Mouse (Mus musculus) hindbrain, embryonic 14.5 days (tissue): Measurements from ENCODE around the gene Magea8. TPM values are rescaled to one million over a fixed set of nuclear protein-coding genes. Genes with fewer than 3 reads are reported as not detected.
"Not testable (repeated sequence)": the region's sequence is repeated elsewhere in the genome, so short reads cannot be mapped to it uniquely, and the experiment has no call there.

Source experiments
- ATAC-seq: fragments of 200-750 bp; cut with Nextera tagmentation; 2 replicates; pipeline ENCODE4 v1.8.0; 2017; ENCODE audit warnings: moderate number of reproducible peaks, mild to moderate bottlenecking, moderate TSS enrichment, moderate library complexity; ENCODE audit not compliant: low FRiP score
- DNase-seq: peaks from one replicate; pipeline ENCODE4 v3.0.0-alpha.2; 2015; ENCODE audit warnings: low spot score
- H3K27ac ChIP-seq: fragments of 300-500 bp; sonication (generic); 2 replicates; pipeline ENCODE4 v1.5.1; 2014; ENCODE audit warnings: mild to moderate bottlenecking, moderate library complexity
- H3K27me3 ChIP-seq: fragments of 300-500 bp; sonication (generic); 2 replicates; pipeline ENCODE4 v1.6.1; 2014; ENCODE audit warnings: mild to moderate bottlenecking, low read length, mixed read lengths; ENCODE audit not compliant: control insufficient read depth, insufficient read depth
- H3K36me3 ChIP-seq: fragments of 300-500 bp; sonication (generic); replicated peaks from 2 replicates; pipeline ENCODE4 v1.6.1; 2014; ENCODE audit not compliant: control insufficient read depth, insufficient read depth
- H3K4me1 ChIP-seq: fragments of 300-500 bp; sonication (generic); replicated peaks from 2 replicates; pipeline ENCODE4 v1.6.1; 2014; ENCODE audit warnings: antibody characterized with exemption, low read length, mixed read lengths; ENCODE audit not compliant: control insufficient read depth, insufficient read depth
- H3K4me2 ChIP-seq: fragments of 300-500 bp; sonication (generic); replicated peaks from 2 replicates; pipeline ENCODE4 v1.6.1; 2014; ENCODE audit warnings: mild to moderate bottlenecking, moderate library complexity
- H3K4me3 ChIP-seq: fragments of 300-500 bp; sonication (generic); replicated peaks from 2 replicates; pipeline ENCODE4 v1.5.1; 2014; ENCODE audit warnings: mild to moderate bottlenecking, low read length
- H3K9ac ChIP-seq: fragments of 300-500 bp; sonication (generic); 2 replicates; pipeline ENCODE4 v1.6.1; 2014
- H3K9me3 ChIP-seq: fragments of 300-500 bp; sonication (generic); 2 replicates; pipeline ENCODE4 v1.6.1; 2016; ENCODE audit warnings: low read length; ENCODE audit not compliant: control insufficient read depth
- WGBS: fragments of 180-500 bp; shearing (Covaris S2); extraction: QIAGEN DNeasy Blood & Tissue Kit; methylation state at CpG from one replicate; pipeline ENCODE4 v1.1.7; 2014; 5-methylcytosine and 5-hydroxymethylcytosine counted together
- polyA plus RNA-seq: library from polyadenylated mRNA; unstranded; fragments of >200 nt; fragmentation: Nextera tagmentation; extraction: Ambion mirVana; gene quantifications from 2 replicates; pipeline ENCODE4 v1.2.1, GENCODE M21; 2014

The Magea8 gene
- not detected in 2 replicates for polyA plus RNA-seq

GRCm38 (mm10) chrX:154995750-154996149, at the start of gene Magea8:
Gene Magea8, minus strand, starts transcription at chrX:154995850.
- not testable (repeated sequence) for H3K9ac ChIP-seq, H3K27me3 ChIP-seq, ATAC-seq, H3K4me3 ChIP-seq, H3K27ac ChIP-seq, DNase-seq, H3K4me1 ChIP-seq, H3K36me3 ChIP-seq, H3K9me3 ChIP-seq, H3K4me2 ChIP-seq
- 91% methylated on average over 9 of the region's 11 CpGs for WGBS

- H3K27ac ChIP-seq, H3K27me3 ChIP-seq, DNase-seq, H3K9ac ChIP-seq, ATAC-seq, H3K4me1 ChIP-seq, H3K4me2 ChIP-seq, H3K9me3 ChIP-seq, H3K36me3 ChIP-seq, H3K4me3 ChIP-seq: not testable (repeated sequence)
- WGBS, result 78% methylated on average over 1 of the region's 1 CpGs
Observed at GRCm38 (mm10) chrX:154949405-154949804, 46.2 kb downstream of the Magea8 start, which contains the start of gene Magea3. Gene Magea3, minus strand, starts transcription at chrX:154949505.

DNA sequence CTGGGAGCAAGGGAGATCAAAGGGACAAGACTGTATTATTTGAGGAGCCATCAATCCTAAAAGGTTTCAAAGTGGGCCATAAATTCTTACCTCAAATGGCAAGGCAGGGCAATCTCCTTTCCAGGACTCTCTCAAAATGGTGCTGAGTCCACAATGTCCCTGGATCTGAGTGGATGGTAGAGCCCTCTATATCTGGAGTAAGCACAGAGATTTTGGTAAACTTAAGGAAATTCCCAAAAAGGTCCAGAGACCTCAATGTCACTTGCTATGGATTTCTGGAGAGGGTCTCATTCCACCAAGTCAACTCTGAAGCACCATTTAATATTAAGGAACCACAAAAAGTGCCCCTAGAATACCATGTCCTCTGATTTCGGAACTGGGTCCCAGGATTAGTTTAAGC, 59.8 kb downstream of the Magea8 start, which contains the start of gene Magea6:
Gene Magea6, minus strand, starts transcription at position 101 of the 400 bp plus-strand sequence.
- H3K4me3 ChIP-seq, H3K36me3 ChIP-seq, H3K4me1 ChIP-seq, H3K27ac ChIP-seq, DNase-seq, H3K9ac ChIP-seq, H3K4me2 ChIP-seq, H3K27me3 ChIP-seq, ATAC-seq, H3K9me3 ChIP-seq: not testable (repeated sequence)
- WGBS, result 44% methylated on average over 1 of the region's 1 CpGs

Other genes with a start within 250 kb of the Magea8 start
- not detected in 2 replicates for gene Cldn34b1, start 105.6 kb downstream of the Magea8 start, polyA plus RNA-seq
- gene Magea6, start 59.9 kb downstream of the Magea8 start, polyA plus RNA-seq, result not detected in 2 replicates
- gene Magea3, start 46.3 kb downstream of the Magea8 start, polyA plus RNA-seq, result not detected in 2 replicates
- gene Magea5, start 67.3 kb upstream of the Magea8 start, polyA plus RNA-seq, result not detected in 2 replicates
- not detected in 2 replicates for gene Magea1, start 93.9 kb upstream of the Magea8 start, polyA plus RNA-seq
- gene Magea2, start 97.8 kb upstream of the Magea8 start, polyA plus RNA-seq, result not detected in 2 replicates
- gene Cldn34b2, start 132.6 kb upstream of the Magea8 start, polyA plus RNA-seq, result not detected in 2 replicates
- gene Sat1, start 220.6 kb upstream of the Magea8 start, polyA plus RNA-seq, result 79.8 and 80.0 TPM in 2 replicates